Mouse (Mus musculus): Measurements from ENCODE around the gene Cwc15. TPM values are rescaled to one million over a fixed set of nuclear protein-coding genes. Genes with fewer than 3 reads are reported as not detected.

The Cwc15 gene
- total and polyA plus RNA-seq, 2 experiments: 7.0 to 58.4 TPM

DNA sequence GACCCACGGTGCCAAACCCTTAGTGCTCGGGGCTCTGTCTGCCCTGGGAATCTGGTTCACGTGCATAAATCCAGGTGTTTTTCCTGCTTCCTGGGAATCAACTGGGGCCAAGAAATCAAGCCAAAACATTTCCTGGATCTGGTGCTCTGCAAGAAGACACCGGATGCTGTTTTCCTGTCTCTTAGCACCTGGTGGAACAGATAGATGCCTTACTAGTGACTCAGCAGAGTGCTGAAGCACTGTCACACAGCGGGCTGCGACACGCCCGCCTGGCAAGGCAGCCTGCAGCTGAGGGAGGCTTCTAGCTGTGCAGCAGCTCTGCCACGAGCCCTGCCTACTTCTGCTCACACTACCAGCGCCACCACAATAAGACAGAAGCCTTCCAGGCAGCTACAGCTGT is 59.0 kb downstream of the Cwc15 start:
- H3K79me2 ChIP-seq (ENCODE audit: control insufficient read depth, insufficient read depth, low read length): no peaks in the 10 kb centered on the region
- no peak overlapping the region for H3K27ac ChIP-seq (replicated peaks; ENCODE audit: insufficient read depth, low read depth, low read length)
- no peak overlapping the region for H3K9ac ChIP-seq (ENCODE audit: low read depth, low read length)
- no peak for DNase-seq (ENCODE audit: extremely low read depth, low read depth, low spot score)
- H3K4me3 ChIP-seq (ENCODE audit: insufficient read depth, low read depth, low read length): no peak overlapping the region
- 76% methylated on average over 10 of the region's 10 CpGs for WGBS
- H3K4me1 ChIP-seq (ENCODE audit: control insufficient read depth, insufficient read depth, low read length): no peaks in the 10 kb centered on the region
- H3K36me3 ChIP-seq (ENCODE audit: control insufficient read depth, insufficient read depth, low read length): no peaks in the 10 kb centered on the region
- no peaks in the 10 kb centered on the region for H3K27me3 ChIP-seq (ENCODE audit: control insufficient read depth, insufficient read depth, low read length)
- TF ChIP-seq POLR2A (IDR thresholded peaks at IDR 0.05; ENCODE audit: extremely low read depth, insufficient read depth, low read length) (no peak), CTCF (IDR thresholded peaks at IDR 0.05; ENCODE audit: low read depth, low read length) (no peak)

DNA sequence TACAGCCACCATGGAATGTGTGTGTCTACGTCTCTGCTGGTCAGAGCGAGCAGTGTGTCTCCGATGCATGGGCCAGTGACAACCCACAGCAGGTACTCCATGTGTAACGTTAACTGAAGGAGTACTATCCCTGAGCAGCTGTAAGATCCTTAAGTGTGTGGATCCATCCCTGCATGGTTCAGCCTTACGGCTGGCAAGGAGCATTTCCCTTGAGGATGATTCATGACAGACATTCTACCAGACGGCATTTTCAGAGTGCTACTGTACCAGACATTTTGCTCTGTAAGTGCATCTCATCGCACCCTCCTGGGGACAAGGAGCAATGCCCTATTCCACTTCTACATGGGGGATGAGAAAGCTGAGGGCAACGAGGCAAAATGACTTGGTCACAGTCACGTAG is 59.6 kb downstream of the Cwc15 start:
- H3K27me3 ChIP-seq (ENCODE audit: control insufficient read depth, insufficient read depth, low read length): no peaks in the 10 kb centered on the region
- H3K36me3 ChIP-seq (ENCODE audit: control insufficient read depth, insufficient read depth, low read length): no peaks in the 10 kb centered on the region
- no peak for TF ChIP-seq POLR2A (IDR thresholded peaks at IDR 0.05; ENCODE audit: extremely low read depth, insufficient read depth, low read length)
- TF ChIP-seq CTCF (IDR thresholded peaks at IDR 0.05; ENCODE audit: low read depth, low read length): no peak
- H3K27ac ChIP-seq (replicated peaks; ENCODE audit: insufficient read depth, low read depth, low read length): no peak overlapping the region
- WGBS: 94% methylated on average over 9 of the region's 9 CpGs
- H3K9ac ChIP-seq (ENCODE audit: low read depth, low read length): no peak overlapping the region
- H3K4me1 ChIP-seq (ENCODE audit: control insufficient read depth, insufficient read depth, low read length): no peaks in the 10 kb centered on the region
- no peaks in the 10 kb centered on the region for H3K79me2 ChIP-seq (ENCODE audit: control insufficient read depth, insufficient read depth, low read length)
- H3K4me3 ChIP-seq (ENCODE audit: insufficient read depth, low read depth, low read length): no peak overlapping the region
- DNase-seq (ENCODE audit: extremely low read depth, low read depth, low spot score): no peak

Other genes with a start within 250 kb of the Cwc15 start
- gene Sesn3, start 225.6 kb upstream of the Cwc15 start, total RNA-seq (2014; rRNA removed): 14.8 and 14.9 TPM in 2 replicates
- 4.2 and 5.6 TPM in 2 replicates for gene Sesn3, start 225.6 kb upstream of the Cwc15 start, polyA plus RNA-seq (2012; rRNA removed)
- gene Endod1, start 119.1 kb upstream of the Cwc15 start, total RNA-seq (2014; rRNA removed): 2.9 and 3.2 TPM in 2 replicates
- 3.6 and 4.5 TPM in 2 replicates for gene Endod1, start 119.1 kb upstream of the Cwc15 start, polyA plus RNA-seq (2012; rRNA removed)
- gene Kdm4d, start 135 bp upstream of the Cwc15 start, total RNA-seq (2014; rRNA removed): 0.07 TPM in 1 of 2 replicates, not detected in the other
- not detected in 2 replicates for gene Kdm4d, start 135 bp upstream of the Cwc15 start, polyA plus RNA-seq (2012; rRNA removed)
- 5.0 and 5.3 TPM in 2 replicates for gene Amotl1, start 144.4 kb downstream of the Cwc15 start, total RNA-seq (2014; rRNA removed)
- gene Amotl1, start 144.4 kb downstream of the Cwc15 start, polyA plus RNA-seq (2012; rRNA removed): 3.3 and 4.0 TPM in 2 replicates
- not detected in 2 replicates for gene Piwil4, start 240.1 kb downstream of the Cwc15 start, total RNA-seq (2014; rRNA removed)
- gene Piwil4, start 240.1 kb downstream of the Cwc15 start, polyA plus RNA-seq (2012; rRNA removed): not detected in 2 replicates

All from liver, adult 2 months (tissue).